Mouse (Mus musculus): ENCODE results near the gene Stx6.

DNA sequence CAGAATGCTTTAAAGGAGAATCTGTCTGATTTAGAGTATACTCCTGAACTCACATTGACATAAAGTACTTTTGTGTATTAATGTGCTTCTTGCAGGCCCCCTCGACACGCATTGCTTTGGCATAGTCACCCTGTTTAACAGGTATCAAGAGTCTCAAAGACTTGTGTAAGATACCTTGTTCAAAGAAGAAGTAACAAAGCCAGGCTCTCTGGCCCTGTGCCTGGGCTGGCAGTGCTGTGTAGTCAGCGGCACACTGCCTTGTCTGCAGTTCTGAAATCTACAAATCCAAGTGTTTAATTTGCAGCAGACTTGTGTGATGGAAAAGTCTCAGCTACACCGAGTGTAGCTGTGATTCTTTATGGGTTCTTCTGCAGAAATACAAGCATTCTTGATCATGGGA lies 38.2 kb downstream of the Stx6 start:
- TF ChIP-seq POLR2A (IDR thresholded peaks at IDR 0.05; ENCODE audit: insufficient read length, low read depth) (no peak), REST (IDR thresholded peaks at IDR 0.05; ENCODE audit: insufficient read depth, insufficient read length) (no peak), USF1 (IDR thresholded peaks at IDR 0.05; ENCODE audit: low read depth) (no peak), MYOD1 (IDR thresholded peaks at IDR 0.05; ENCODE audit: control insufficient read depth in 1 of 3, insufficient read length in 2 of 3, low read depth in 2 of 3) (no peak), TCF12 (IDR thresholded peaks at IDR 0.05; ENCODE audit: insufficient read depth, poor library complexity, severe bottlenecking) (no peak), TCF3 (IDR thresholded peaks at IDR 0.05; ENCODE audit: insufficient read length, low read depth) (no peak), POLR2AphosphoS2 (IDR thresholded peaks at IDR 0.05; ENCODE audit: insufficient read length, low read depth) (no peak), E2F4 (IDR thresholded peaks at IDR 0.05; ENCODE audit: insufficient read depth) (no peak), CEBPB (IDR thresholded peaks at IDR 0.05; ENCODE audit: insufficient read depth, poor library complexity, severe bottlenecking) (no peak), MAX (IDR thresholded peaks at IDR 0.05; ENCODE audit: low read depth) (no peak)
